Mouse (Mus musculus): ENCODE data around the gene Klhl21.

The Klhl21 gene

DNA sequence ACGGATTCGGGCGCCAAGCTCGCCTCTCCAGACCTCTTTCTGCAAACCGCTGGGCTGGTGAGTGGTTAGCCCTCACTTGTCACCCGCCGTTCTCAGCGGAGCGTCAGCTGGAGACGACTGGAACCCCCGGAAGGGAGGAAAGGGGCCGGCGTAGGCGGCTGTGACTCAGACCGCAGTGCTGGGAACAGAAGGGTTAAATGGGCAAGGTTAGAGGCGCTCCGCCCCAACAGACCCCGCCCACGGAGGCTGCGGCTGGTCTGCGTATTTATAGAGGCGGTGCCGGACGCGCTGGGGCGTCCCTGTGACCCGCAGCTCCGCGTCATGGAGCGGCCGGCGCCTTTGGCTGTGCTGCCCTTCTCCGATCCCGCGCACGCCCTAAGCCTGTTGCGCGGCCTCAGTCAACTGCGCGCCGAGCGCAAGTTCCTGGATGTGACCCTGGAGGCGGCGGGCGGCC lies at the start of gene Klhl21:
TSS of gene Klhl21 (plus strand) at position 182 of the 454 bp plus-strand sequence.
- DNase-seq (ENCODE audit: low spot score in 2 of 2): peak; percentile 91 to 94

DNA sequence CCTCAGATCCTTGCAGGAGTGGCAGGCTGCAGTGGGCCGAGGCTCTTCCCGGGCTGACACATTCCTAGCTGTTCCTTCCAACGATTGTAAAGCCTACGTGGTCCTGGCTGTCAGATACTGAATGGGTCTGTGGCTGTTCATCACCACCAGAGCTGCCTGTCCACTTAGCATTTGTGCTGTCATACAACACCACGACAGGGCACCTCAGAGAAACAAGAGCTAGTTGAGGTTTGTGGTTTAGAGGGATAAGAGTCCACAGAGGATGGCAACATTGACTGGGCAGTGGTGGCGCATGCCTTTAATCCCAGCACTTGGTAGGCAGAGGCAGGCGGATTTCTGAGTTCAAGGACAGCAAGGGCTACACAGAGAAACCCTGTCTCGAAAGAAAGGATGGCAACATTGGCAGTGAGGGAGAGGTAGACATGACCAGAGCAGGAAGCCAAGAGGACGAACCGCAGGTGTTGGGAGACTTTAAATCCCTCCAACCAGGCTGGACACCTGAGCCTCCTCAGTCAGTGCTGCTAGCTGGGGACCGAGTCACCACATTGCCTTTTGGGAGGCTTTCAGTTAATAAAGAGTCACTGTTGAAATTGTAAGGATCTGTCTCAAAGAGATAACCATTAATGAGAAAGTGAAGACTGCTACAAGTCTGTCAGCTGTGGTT lies 48.6 kb upstream of the Klhl21 start:
- no peak for DNase-seq (ENCODE audit: low spot score in 2 of 2)

- no peak for DNase-seq (ENCODE audit: low spot score in 2 of 2)
Measured at GRCm38 (mm10) chr4:151960513-151960854, 48.1 kb upstream of the Klhl21 start.

DNA sequence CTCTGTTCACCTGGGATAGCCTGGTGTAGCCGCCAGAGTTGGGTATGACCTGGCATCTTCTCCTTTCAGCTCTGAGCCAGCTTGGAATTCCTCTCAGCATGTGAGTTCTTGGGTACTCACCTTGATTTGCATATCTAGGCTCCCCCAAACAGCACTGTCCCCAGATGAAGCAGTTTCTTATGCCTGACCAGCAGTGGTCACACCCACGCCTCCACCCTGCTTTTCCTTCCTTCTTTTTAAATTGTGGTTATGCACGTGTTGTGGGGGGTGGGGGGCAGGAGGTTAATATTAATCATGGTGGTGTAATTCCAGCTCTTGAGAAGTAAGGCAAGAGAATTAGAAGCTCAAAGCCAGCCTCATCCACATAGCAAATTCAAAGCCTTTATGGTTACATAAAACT lies 45.8 kb upstream of the Klhl21 start:
- no peak for DNase-seq (ENCODE audit: low spot score in 2 of 2)

- DNase-seq (ENCODE audit: low spot score in 2 of 2): no peak
Measured at GRCm38 (mm10) chr4:151968204-151968921, 40.2 kb upstream of the Klhl21 start.

GRCm38 (mm10) chr4:151972221-151972967 lies 36.2 kb upstream of the Klhl21 start:
- peak in 1 of 2 experiments; percentile 54 for DNase-seq (ENCODE audit: low spot score in 2 of 2)

DNA sequence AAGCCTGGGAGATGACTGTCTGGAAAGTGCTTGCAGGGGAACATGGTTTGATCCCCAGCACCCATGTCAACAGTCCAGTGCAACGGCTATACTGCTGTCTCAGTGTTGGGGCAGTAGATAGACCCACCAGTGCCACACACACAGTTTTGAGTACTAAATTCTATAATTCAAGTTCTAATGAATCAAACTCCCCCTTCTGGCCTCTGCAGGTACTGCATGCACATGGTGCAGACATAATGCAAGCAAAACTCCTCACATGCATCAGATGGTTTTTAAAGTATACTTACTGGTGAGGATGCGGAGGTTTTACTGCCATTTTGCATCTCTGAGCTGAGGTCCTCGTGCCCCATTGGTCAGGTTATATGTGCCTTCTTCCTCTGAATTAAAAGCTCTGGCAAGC lies 33.2 kb upstream of the Klhl21 start:
- DNase-seq (ENCODE audit: low spot score in 2 of 2): no peak

DNA sequence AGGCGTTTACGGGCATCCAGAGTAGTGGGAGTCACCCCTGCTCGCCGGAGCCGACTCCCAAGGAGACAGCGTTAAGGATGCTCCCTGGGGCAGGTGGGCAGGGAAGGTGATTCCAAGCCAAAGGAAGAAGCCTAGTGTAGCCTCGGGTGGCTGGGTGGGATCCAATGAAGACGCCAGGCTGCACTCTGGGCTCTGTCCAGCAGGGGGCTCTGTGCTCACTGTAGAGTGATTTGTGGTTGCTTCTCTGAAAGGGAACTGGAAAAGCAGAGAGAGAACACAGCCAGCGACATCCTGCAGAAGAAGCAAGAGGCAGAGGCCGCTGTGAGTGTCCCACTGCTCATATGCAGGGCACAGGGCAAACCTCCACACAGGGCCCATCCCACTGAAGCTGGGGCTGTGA lies 30.9 kb upstream of the Klhl21 start:
- peak; percentile 95 for DNase-seq (ENCODE audit: low spot score in 2 of 2)

DNA sequence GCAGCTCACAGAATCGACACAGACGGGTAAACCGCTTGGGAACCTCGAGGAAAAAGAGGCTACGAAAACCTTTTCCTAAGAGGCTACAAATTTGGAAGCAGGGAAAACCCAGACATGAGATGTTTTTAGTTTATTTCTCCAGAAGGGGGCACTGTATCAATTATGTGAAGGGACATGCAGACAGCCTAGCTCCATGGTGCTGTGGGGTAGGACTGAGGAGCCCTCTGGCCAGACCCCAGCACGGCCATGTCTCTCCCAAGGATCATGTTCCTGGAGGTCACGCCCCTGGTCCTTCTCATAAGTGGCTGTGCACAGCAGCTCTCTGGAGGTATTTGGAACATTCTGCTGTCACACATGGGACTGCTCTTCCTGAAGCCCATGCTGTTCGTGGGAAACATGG lies 27.9 kb upstream of the Klhl21 start:
- DNase-seq (ENCODE audit: low spot score in 2 of 2): no peak

GRCm38 (mm10) chr4:151981363-151981762 lies 27.2 kb upstream of the Klhl21 start:
- peak; percentile 86 to 88 for DNase-seq (ENCODE audit: low spot score in 2 of 2)

DNA sequence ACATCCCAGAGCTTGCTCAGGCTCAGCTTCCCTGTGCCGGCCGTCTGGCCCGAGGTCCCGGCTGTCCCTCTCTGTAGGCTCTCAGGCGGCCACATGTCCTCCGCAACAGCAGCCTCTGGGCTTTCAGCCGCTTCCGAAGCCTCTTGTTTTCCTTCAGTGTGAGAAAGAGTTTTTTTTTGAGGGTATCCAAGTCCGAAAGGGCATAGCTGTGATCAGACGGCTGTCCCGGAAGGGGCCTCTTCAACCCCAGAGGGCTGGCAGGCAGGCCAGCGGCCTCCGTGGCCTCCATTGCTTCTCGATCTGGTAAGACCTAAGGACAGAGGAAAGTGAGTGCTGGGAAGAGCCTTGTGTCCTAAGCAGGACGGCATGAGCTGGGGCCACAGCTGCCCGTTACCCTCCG lies 25.6 kb upstream of the Klhl21 start:
- no peak for DNase-seq (ENCODE audit: low spot score in 2 of 2)

DNA sequence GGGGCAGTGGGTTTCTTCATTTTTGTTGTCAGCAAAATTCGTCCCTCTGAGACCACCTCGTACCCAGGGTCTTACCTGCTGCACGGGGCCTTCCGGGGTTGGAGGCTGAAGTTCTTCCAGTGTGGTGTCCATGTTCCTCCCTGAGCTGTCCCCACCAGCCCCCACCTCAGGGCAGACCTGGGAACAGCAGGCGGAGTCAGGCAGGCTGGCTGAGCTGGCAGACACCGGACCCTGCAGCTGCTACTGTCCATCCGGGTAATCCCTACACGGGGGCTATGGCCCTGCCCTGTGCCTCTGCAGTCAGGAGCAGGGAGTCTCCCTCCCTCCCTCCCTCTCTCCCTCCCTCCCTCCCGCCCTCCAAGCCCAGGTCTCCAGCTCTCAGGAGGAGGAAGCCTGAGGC lies 25.0 kb upstream of the Klhl21 start:
- DNase-seq (ENCODE audit: low spot score in 2 of 2): no peak

DNA sequence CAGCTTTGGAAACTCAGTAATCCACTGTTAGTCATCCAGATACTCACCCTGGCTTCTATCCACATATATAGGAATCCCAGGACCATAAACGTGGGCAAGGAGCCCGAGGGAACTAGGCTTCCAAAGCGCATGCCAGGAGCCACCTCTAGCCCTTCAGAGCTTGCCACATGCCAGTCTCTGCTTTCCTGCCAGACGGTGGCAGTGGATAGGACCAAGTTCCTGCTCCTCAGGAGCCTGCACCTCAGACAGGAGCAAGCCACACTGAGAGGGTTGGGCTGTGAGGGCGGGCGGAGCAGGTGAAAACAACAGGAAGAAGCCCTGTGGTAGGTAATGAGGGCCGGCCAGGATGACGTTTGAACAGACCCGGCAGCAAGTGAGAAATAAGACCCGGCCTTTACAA lies 22.7 kb upstream of the Klhl21 start:
- no peak for DNase-seq (ENCODE audit: low spot score in 2 of 2)

GRCm38 (mm10) chr4:151986650-151987049 lies 22.0 kb upstream of the Klhl21 start:
- DNase-seq (ENCODE audit: low spot score in 2 of 2): no peak

- peak in 1 of 2 experiments; percentile 54 for DNase-seq (ENCODE audit: low spot score in 2 of 2)
Measured at GRCm38 (mm10) chr4:151988014-151988341, 20.6 kb upstream of the Klhl21 start.

- DNase-seq (ENCODE audit: low spot score in 2 of 2): peak; percentile 78 to 80
Measured at GRCm38 (mm10) chr4:151988342-151989109, 20.1 kb upstream of the Klhl21 start, which contains the start of gene Thap3. Gene Thap3 (minus strand): TSS chr4:151988997.

DNA sequence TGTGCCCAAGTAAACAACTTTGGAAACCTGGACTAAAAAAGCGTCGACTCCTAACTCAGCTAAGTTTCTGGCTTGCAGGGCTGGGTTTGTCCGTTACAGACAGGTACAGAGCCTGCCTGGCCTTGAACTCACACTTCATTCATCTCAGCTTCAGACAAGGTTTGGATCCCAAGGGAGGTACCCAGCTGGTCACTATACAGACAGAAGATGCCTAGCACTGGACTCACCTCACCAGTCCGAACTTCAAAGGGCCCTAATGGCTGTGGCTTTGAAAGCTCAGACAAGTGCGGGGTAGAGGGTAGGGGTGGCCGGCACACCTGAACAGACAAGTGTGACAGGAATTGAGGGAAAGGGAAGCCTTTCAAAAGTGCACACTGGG lies 19.5 kb upstream of the Klhl21 start:
- DNase-seq (ENCODE audit: low spot score in 2 of 2): no peak

GRCm38 (mm10) chr4:151992091-151992490 lies 16.5 kb upstream of the Klhl21 start:
- DNase-seq (ENCODE audit: low spot score in 2 of 2): no peak

- no peak for DNase-seq (ENCODE audit: low spot score in 2 of 2)
Measured at GRCm38 (mm10) chr4:151993035-151993434, 15.6 kb upstream of the Klhl21 start.

- peak in 1 of 2 experiments; percentile 5 for DNase-seq (ENCODE audit: low spot score in 2 of 2)
Measured at GRCm38 (mm10) chr4:151994228-151995171, 14.1 kb upstream of the Klhl21 start.

Data from right cerebral cortex, adult 2 months (tissue).